Mouse (Mus musculus): ENCODE measurements at regions not wholly inside any gene's neighbourhood (a gene's known extent, or its start where the extent isn't known, plus 50 kb on each side); places are given as distances from the start of the nearest gene placed in this dataset.

GRCm38 (mm10) chr13:5060462-5060861 is 451.5 kb upstream of the Akr1e1 start:
- no peak for TF ChIP-seq MAFK (IDR thresholded peaks at IDR 0.05; ENCODE audit: borderline replicate concordance, low read depth, low read length)
- TF ChIP-seq EP300 (IDR thresholded peaks at IDR 0.05; ENCODE audit: low read depth in 1 of 2, low read length in 2 of 2): no peak
- no peak for TF ChIP-seq TCF12 (IDR thresholded peaks at IDR 0.05; ENCODE audit: low read depth, low read length)
- TF ChIP-seq CTCF (IDR thresholded peaks at IDR 0.05 in 2 of 3, conservative IDR thresholded peaks at IDR 0.05 in 1 of 3; ENCODE audit: control insufficient read depth in 1 of 3, insufficient read depth in 1 of 3, low read depth in 2 of 3, low read length in 3 of 3, poor library complexity in 1 of 3, severe bottlenecking in 1 of 3): no peak
- TF ChIP-seq ZKSCAN1 (IDR thresholded peaks at IDR 0.05; ENCODE audit: low read depth, low read length): no peak
- TF ChIP-seq SIN3A (IDR thresholded peaks at IDR 0.05; ENCODE audit: low read length): no peak
- no peak for TF ChIP-seq MXI1 (IDR thresholded peaks at IDR 0.05; ENCODE audit: low read depth, low read length)

Data from MEL (cell line).